Mouse (Mus musculus) left cerebral cortex, postnatal 36 days (tissue): ENCODE results near the gene Ndufv1. TPM values are rescaled to one million over a fixed set of nuclear protein-coding genes. Genes with fewer than 3 reads are reported as not detected.
A peak's percentile ranks its signal among the peaks of the same experiment; 100 is the strongest.
"Not testable (repeated sequence)": the region's sequence is repeated elsewhere in the genome, so short reads cannot be mapped to it uniquely, and the experiment has no call there.

Experiments
- DNase-seq, 2 experiments: peaks; one replicate each; pipeline ENCODE4 v3.0.0; 2021 to 2022; ENCODE audit warnings: low spot score in 2 of 2, mixed read lengths in 1 of 2
- intact Hi-C: fragments of 180-260 bp; cut with DNase I; formaldehyde crosslinking; loops from one replicate; pipeline ENCODE4 v1.15.1; 2025
- total RNA-seq, 2 experiments: library from RNA; stranded (reverse); gene quantifications; 2 replicates each; pipeline ENCODE4 v1.2.3; 2021

The Ndufv1 gene
- total RNA-seq, 2 experiments from 2014 or later: 226 to 259 TPM

DNA sequence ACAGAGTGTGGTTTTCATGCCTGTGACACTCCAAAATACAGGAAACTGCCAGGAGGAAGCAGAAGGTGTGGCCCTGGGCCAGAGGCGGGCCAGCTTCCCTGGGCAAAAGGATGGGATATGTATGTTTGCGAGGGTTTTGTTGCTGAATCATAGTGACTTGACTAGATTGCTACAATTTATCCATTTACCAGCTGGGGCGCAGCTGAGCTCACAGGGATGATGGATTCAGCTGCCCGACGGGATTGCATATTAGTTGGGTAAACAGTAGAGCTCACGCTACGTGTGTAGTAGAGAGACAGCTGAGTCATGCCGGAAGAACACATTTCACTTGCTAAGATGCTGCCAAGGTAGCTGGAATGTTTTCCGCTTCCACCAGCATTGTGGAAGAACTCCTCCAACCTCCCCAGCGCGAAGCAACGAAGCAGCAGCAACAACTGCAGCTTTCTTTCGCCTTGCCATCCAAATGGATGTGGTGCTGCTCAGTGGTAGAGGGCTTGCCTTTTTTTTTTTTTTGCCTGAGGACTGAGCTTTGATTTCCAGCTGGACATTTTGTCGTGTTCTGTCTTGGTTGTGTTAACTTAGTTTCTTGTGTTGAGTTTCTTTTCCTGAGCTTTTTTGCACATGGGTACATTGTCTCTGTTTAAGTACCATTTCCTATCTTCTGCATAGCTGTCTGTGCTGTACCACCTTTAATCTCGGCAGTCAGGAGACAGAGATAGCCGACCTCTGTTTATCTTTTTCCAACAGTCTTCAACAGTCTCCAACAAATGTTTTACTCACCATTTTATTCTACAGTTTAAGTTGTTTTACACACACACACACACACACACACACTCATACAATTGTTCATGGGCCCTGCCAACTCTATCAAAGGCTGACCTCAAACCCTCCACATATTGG is 33.6 kb upstream of the Ndufv1 start, which contains the start of gene Gstp2:
Gstp2 (minus strand) TSS at position 58 of the 900 bp plus-strand sequence.
- DNase-seq: peak; percentile 73 to 79
- intact Hi-C loops: loop anchor here (5.0 kb wide), 1 partner anchor 51 kb away; the partner anchor contains the start of genes Cdk2ap2 and Pitpnm1

DNA sequence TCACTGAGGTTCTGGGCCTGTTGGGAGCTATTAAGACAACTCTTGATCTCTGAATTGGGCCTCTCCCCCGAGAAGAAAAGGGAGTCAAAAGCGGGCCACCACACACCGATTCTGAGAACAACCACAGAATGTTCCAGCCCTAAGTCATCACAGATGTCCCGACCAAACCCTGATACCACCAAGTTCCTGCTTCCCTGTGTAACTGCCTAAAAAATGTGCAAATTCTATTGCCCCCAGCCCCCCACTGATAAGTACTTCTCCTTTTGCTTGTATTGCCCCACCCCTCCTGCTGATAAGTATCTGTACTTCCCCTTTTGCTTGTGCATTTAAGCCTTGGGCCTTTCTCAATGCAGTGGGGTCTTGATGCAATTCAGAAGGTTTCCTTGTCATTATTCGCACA is 31.5 kb upstream of the Ndufv1 start:
- intact Hi-C loops, DNase-seq: not testable (repeated sequence)

DNA sequence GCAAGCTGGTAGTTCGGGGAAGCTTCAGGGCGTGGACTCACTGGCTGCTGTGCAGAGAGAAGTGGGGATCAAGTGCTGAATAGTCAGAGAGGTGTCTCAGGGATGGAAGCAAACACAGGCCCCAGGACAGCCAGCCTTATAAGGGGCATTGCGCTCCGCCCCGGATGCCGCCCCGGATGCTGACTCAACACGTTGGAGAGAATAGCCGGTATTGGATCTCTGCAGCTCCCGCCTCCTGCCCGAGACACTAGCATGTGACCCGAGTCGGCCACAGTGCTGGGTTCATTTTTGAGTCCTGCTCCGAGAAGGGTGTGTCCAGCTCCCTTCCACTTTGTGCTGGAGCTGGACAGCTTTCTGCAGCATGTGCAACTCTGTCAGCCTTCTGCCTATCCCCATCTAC is 29.5 kb upstream of the Ndufv1 start:
- intact Hi-C loops: no loop called here
- DNase-seq: no peak

DNA sequence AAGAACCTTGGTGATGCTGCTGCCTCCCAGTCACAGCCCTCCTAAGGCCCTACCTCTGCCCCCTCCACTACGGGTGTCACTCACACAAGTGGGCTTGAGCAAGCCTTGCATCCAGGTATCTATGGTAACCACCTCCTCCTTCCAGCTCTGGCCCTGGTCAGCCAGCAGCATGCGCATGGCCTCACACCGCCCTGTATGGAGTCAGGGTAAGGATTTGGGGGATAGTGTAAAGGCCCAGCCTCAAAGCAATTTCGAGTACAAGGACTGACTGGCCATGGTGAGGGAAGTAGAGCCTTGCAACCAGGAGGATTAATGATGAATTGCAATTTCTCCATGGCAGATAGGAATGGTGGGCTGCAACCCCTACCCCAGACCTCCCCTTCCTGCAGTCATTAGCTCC is 28.9 kb upstream of the Ndufv1 start:
- DNase-seq: not testable (repeated sequence)

DNA sequence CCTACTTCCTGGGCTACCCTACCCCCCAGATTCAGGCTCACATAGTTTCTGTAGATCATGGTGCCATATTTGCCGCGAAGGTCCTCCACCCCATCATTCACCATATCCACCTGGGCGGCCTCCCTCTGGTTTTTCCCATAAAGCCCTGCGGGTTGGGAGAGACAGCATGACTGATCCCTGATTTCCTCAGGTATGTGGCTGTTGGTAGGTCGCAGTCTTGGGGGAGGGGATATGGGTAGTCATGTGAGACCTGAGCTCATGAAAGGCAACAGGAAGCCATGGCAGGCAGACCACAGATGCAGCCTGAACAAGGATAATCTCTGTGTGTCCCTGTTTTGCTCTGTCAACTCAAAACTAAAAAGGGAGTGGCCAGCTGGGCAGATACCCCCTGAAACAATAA is 28.3 kb upstream of the Ndufv1 start:
- intact Hi-C loops, DNase-seq: not testable (repeated sequence)

More for the DNA sequence above, 28.9 kb upstream of the Ndufv1 start:
- intact Hi-C loops: not testable (repeated sequence)

DNA sequence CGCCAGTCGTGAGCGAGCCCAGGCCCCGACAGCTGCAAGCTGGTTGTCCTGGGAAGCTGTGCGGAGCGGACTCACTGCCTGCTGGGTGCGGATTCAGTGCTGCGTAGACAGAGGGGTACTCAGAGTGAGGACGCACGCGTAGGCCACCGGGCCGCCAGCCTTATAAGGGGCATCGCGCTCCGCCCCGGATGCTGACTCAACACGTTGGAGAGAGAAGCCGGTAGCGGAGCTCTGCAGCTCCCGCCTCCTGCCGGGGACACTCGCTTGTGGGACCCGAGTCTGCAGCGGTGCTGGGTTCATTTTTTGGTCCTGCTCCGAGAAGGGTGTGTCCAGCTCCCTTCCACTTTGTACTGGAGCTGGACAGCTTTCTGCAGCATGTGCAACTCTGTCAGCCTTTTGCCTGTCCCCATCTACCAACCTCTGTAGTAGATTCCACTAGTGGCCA is 25.2 kb upstream of the Ndufv1 start, which contains the start of gene Gstp1:
Gstp1 (minus strand) TSS at position 198 of the 445 bp plus-strand sequence.
- intact Hi-C loops: no loop called here

DNA sequence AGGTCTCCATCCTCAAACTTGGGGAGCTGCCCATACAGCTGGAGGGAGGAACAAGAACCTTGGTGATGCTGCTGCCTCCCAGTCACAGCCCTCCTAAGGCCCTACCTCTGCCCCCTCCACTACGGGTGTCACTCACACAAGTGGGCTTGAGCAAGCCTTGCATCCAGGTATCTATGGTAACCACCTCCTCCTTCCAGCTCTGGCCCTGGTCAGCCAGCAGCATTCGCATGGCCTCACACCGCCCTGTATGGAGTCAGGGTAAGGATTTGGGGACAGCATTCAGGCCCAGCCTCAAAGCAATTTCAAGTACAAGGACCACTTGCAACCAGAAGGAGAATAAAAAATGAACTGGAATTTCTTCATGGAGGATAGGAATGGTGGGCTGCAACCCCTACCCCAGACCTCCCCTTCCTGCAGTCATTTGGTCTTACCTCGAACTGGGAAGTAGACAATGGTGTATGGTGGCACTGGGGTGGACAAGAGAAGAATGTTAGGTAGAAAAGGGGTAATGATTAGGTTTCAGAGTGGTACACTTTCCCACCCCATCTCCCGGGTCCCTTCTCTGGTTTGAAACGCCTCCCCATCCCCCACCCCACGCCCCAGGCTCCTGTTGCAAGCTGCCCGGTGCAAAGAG is 24.7 kb upstream of the Ndufv1 start:
- DNase-seq, intact Hi-C loops: not testable (repeated sequence)

More for the DNA sequence above, 25.2 kb upstream of the Ndufv1 start, which contains the start of gene Gstp1:
- peak; percentile 85 to 89 for DNase-seq

DNA sequence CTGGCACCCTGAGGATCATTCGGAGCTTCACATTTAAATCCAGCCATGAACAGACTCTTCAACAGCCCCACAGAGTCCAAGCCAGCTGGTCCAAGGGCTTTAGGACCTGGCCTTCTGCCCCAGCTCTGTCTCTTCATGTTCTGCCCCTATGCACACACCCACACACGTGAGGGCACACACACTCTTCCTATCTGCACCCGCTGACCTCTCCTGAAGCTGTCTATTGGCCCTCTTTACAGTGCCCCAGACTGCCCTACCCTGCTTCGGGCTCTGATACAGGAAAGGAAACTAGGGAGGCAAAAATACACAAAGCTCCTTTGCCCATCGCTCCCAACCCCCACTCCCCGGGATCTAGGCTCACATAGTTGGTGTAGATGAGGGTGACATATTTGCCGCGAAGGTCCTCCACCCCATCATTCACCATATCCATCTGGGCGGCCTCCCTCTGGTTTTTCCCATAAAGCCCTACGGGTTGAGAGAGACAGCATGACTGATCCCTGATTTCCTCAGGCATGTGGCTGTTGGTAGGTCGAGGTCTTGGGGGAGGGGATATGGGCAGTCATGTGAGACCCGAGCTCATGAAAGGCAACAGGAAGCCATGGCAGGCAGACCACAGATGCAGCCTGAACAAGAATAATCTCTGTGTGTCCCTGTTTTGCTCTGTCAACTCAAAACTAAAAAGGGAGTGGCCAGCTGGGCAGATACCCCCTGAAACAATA is 23.9 kb upstream of the Ndufv1 start:
- intact Hi-C loops: no loop called here
- no peak for DNase-seq

DNA sequence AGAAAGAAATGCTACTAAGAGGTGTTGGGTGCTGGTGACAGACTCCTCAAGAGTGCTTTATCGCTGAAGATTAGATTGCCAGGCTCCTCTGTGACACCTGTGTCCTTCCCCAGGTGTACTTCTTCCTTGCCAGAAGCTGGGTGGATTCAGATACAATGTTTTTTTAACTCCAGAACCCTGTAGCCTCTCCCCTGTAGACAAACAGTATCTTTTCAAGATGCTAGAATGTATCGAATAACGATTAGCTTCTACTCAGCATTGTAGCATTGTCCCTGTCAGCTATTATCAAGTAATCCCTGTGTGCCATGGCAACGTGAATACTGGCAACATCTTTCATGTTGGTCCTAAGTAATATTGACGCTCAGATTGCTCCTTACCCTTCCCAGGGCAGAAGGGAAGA is 21.1 kb upstream of the Ndufv1 start:
- intact Hi-C loops: no loop called here
- DNase-seq: no peak

DNA sequence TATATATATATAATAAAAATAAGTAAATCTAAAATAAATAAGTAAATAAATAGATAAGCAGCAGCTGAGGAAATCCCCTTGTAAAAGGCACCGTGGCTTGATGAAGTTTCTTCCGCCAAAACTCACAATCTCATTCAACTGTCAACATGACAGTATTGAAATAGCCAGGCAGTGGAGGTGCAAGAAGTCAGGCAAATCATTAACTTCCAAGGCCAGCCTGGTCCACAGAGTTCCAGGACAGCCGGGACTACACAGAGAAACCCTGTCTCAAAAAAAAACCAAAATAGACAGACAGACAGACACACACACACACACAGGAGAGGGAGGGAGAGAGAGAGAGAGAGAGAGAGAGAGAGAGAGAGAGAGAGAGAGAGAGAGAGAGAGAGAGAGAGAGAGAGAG is 20.7 kb upstream of the Ndufv1 start:
- intact Hi-C loops: no loop called here
- no peak for DNase-seq

DNA sequence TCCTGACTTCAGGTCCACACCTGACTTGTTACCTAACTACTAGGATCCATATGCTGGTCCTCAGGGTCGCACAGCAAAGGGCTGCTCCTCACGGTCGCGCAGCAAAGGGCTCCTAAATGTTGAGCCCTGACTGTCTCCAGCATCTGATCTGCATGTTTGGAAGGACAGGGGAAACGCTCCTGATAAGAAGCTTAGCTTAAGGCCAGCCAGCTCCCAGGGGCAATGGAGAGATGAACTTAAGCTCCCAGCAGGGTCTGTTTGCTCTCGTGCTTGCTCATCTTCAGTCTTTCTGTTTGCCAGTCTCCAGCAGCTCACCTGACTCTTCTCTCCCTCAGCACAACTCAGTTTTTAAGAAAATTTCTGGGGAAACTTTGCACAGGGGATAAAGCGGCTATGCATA is 20.1 kb upstream of the Ndufv1 start:
- DNase-seq: no peak
- intact Hi-C loops: no loop called here

DNA sequence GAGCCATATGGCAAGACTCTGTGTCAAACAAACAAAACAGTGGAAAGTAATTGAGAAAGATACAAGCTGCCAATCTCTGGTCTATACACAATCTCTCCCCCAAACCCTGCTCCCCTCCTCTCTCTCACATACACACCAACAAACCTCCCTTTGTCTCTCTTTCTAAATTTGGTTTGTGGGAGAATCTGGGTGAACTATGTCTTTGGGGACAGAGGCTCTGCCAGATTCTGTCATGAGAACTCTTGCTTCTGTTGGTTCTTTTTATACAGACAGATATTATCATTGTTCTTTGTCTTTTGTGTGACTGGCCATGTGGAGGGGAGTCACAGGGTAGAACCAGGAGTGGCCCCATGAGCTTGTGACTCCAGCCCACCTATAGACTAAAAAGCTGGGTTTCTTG is 15.0 kb upstream of the Ndufv1 start:
- intact Hi-C loops: no loop called here
- no peak for DNase-seq

DNA sequence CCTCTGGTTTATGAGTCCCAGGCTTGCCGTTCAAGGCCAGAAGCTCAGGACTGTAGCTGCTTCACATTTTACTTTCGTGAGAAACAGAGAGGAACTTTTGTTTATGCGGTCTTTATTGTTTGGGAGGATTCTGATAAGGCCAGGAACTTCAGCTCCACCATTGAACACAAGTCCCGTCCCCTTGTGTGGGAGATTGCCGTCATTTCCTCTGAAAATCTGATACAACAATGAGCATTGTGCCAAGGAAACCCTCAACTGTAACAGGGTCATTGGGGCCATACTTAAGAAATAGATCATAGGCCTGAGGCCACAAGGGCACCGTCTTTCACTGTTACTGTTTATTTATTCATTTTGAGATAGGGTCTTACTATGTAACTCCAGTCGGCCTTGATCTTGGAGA is 10.6 kb upstream of the Ndufv1 start:
- no peak for DNase-seq
- intact Hi-C loops: no loop called here

DNA sequence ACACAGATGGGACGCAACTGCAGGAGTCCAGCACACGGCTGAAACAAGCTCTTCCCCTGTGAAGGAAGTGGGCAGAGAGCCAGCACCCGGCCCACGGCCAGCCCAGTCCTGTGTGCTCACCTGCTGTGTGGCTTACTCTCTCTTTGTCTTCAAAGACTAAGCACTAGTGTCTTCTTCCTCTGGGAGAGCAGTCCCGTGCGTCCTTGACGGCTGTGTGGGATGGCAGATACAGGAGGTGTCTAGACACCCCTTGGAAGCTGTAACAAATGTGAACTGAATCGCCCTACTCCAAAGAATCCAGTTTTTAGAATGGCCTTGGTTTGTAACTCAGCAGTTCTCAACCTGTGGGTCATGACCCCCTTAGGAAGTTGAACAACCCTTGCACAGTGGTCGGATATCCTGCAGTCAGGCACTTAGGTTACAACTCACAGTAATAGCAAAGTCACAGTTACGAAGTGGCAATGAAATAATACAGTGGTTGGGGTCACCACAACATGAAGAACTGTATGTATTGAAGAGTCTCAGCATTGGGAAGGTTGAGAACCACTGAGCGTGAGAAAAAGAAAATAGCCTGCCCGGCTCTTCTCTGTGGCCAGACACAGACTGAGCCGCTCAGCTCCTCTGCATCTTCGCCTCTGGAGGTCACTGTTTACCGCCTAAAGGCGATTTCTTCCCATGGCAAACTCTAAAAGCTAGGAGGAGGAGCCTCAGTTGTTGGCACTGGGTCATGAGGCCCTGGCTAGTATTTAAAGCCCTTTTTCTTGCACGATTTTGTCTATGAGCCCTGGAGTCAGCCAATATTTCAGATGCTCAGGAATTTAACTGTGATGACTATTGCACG is 6.4 kb upstream of the Ndufv1 start:
- intact Hi-C loops: loop anchor here (1.0 to 10.0 kb wide), 2 partner anchors 29 to 206 kb away; no protein-coding TSS in a partner anchor
- peak; percentile 60 to 73 for DNase-seq

DNA sequence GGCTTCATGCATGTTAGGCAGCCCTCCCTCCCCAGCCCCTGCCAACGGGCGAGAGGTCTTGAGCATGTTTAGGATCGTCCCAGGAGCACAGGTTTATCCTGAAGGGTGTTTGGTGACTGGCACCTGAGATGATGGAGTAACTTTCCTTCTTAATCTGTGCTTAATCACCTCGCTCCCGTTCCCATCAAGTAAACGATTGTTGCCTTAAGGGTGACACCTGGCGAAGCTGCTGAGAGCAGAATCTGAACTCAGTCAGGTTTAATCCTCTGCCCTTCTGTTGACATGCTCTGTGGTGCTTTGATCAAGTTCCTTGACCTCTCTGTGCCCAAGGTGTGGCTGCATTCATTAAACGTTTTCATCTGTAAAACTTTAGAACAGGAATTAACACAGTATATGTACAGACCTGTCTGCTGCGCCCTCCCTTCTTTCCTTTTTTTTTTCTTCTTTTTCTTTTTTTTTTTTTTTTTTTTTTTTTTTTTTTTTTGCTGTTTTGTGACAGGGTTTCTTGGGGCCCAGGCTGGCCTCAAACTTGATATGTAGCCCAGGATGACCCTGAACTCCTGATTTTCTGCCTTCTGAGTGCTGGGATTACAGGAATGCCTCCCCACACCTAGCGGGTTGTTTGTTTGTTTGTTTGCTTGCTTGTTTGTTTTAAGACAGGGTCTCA is 5.4 kb upstream of the Ndufv1 start:
- intact Hi-C loops: loop anchor here (10.0 kb wide), 1 partner anchor 207 kb away; no protein-coding TSS in a partner anchor
- no peak for DNase-seq

DNA sequence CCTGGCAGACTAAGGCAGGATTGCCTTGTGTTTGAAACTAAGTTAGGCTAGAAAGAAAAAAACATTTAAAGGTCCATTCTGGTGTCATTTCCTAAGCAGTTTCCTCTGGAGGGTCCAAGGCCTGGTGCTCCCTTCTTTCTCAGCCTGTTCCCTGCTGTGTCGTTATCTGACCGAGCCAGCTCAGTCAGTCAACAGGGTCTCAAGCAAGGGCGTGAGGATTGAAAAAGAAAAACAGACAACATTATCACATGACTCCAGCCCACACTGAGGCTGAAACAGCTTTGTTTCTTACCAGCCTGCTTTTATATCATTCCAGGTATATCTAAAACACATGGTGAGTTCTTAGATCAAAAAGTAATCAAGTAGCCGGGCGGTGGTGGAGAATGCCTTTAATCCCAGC is 3.0 kb upstream of the Ndufv1 start:
- intact Hi-C loops: loop anchor here (10.0 kb wide), 1 partner anchor 209 kb away; no protein-coding TSS in a partner anchor
- no peak for DNase-seq

DNA sequence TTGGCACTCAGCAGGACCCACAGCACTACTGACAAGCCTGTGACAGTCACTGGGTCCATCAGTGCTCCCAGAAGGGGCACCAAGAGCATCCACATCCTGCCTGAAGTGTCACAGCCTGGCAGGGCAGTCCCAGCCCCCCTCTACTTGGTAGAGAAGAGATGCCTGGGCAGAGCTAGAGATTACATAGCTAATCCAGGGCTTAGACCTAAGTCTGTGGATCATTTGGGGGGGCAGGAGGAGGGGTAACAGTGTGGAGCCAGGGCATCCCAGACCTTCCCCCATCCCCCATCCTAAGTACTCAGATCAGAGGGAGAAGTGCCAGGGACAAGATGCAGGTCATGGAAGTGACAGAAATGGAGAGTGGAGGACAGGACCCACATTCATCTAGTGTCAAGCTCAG is 2.2 kb upstream of the Ndufv1 start:
- no peak for DNase-seq
- intact Hi-C loops: loop anchor here (10.0 kb wide), 1 partner anchor 210 kb away; no protein-coding TSS in a partner anchor

DNA sequence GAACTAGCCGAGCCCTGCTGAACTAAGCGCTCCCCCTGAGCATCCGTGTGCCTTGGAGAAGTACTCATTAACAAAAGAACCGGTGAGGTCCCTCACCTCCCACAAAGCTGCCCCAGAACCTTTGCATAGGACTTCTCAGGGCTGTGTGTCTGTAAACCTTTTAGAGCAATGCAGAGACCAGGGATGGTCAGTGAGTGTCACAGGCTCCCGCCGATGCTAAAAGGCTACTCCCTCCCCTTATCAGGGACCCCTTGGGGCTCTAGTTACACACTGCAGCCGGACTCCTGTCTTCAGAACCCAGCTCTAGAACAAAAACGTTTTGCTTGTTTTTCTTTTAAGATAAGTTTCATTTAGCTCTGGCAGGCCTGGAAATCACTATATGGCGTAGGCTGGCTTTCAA is 460 bp upstream of the Ndufv1 start:
- intact Hi-C loops: loop anchor here (2.0 to 10.0 kb wide), 2 partner anchors 68 to 212 kb away; no protein-coding TSS in a partner anchor
- DNase-seq: no peak
